Mouse (Mus musculus): ENCODE measurements around the gene Diras2. TPM values are rescaled to one million over a fixed set of nuclear protein-coding genes. Genes with fewer than 3 reads are reported as not detected.

Gene Diras2
- total RNA-seq, 2 experiments from 2014 or later: 0.16 to 0.38 TPM

GRCm38 (mm10) chr13:52551275-52551674, 20.2 kb upstream of the Diras2 start:
- no peak for DNase-seq

- no peak for DNase-seq
These were observed 19.7 kb upstream of the Diras2 start for GRCm38 (mm10) chr13:52550690-52551193.

- DNase-seq: no peak
These were observed 15.2 kb upstream of the Diras2 start for GRCm38 (mm10) chr13:52546288-52546687.

GRCm38 (mm10) chr13:52542636-52543035, 11.6 kb upstream of the Diras2 start:
- no peak for DNase-seq

- no peak for DNase-seq
These were observed 11.0 kb upstream of the Diras2 start for GRCm38 (mm10) chr13:52542036-52542526.

GRCm38 (mm10) chr13:52541385-52542035, 10.4 kb upstream of the Diras2 start:
- no peak for DNase-seq

GRCm38 (mm10) chr13:52539461-52539860, 8.4 kb upstream of the Diras2 start:
- DNase-seq: no peak

- no peak for DNase-seq
These were observed 7.6 kb upstream of the Diras2 start for GRCm38 (mm10) chr13:52538588-52539116.

GRCm38 (mm10) chr13:52537754-52538587, 6.9 kb upstream of the Diras2 start:
- DNase-seq: no peak

GRCm38 (mm10) chr13:52535542-52535941, 4.5 kb upstream of the Diras2 start:
- peak; percentile 73 for DNase-seq

GRCm38 (mm10) chr13:52533644-52534043, 2.6 kb upstream of the Diras2 start:
- no peak for DNase-seq

GRCm38 (mm10) chr13:52530008-52530945, 802 bp downstream of the Diras2 start:
- DNase-seq: peak; percentile 50

GRCm38 (mm10) chr13:52529188-52529972, 1.7 kb downstream of the Diras2 start:
- DNase-seq: no peak

GRCm38 (mm10) chr13:52528786-52529185, 2.3 kb downstream of the Diras2 start:
- no peak for DNase-seq

GRCm38 (mm10) chr13:52528281-52528680, 2.8 kb downstream of the Diras2 start:
- no peak for DNase-seq

GRCm38 (mm10) chr13:52526249-52527035, 4.6 kb downstream of the Diras2 start:
- no peak for DNase-seq

- no peak for DNase-seq
These were observed 6.8 kb downstream of the Diras2 start for GRCm38 (mm10) chr13:52524313-52524712.

- no peak for DNase-seq
These were observed 9.9 kb downstream of the Diras2 start for GRCm38 (mm10) chr13:52521176-52521575.

- DNase-seq: no peak
These were observed 11.7 kb downstream of the Diras2 start for GRCm38 (mm10) chr13:52519425-52519824.

- DNase-seq: no peak
These were observed 12.7 kb downstream of the Diras2 start for GRCm38 (mm10) chr13:52518377-52518776.
